Mouse (Mus musculus) kidney, postnatal 0 days (tissue): ENCODE results near the gene Gm19345. TPM values are rescaled to one million over a fixed set of nuclear protein-coding genes. Genes with fewer than 3 reads are reported as not detected.

Source experiments
- ATAC-seq: fragments of 200-750 bp; cut with Nextera tagmentation; replicated peaks from 2 replicates; pipeline ENCODE4 v1.8.0; 2017; ENCODE audit warnings: low read depth, moderate number of reproducible peaks, moderate TSS enrichment, moderate library complexity; ENCODE audit not compliant: low FRiP score
- DNase-seq: peaks from one replicate; pipeline ENCODE4 v3.0.0-alpha.2; 2016; ENCODE audit warnings: low spot score
- H3K27ac ChIP-seq: fragments of 300-500 bp; sonication (generic); 2 replicates; pipeline ENCODE4 v1.5.1; 2014; ENCODE audit warnings: mild to moderate bottlenecking
- H3K27me3 ChIP-seq: fragments of 300-500 bp; sonication (generic); 2 replicates; pipeline ENCODE4 v1.6.1; 2014; ENCODE audit warnings: low read length, mixed read lengths; ENCODE audit not compliant: insufficient read depth
- H3K36me3 ChIP-seq: fragments of 300-500 bp; sonication (generic); 2 replicates; pipeline ENCODE4 v1.6.1; 2014; ENCODE audit warnings: low read length, mixed read lengths; ENCODE audit not compliant: insufficient read depth
- H3K4me1 ChIP-seq: fragments of 300-500 bp; sonication (generic); replicated peaks from 2 replicates; pipeline ENCODE4 v1.6.1; 2014; ENCODE audit warnings: antibody characterized with exemption, low read length, mixed read lengths; ENCODE audit not compliant: insufficient read depth
- H3K4me2 ChIP-seq: fragments of 300-500 bp; sonication (generic); 2 replicates; pipeline ENCODE4 v1.6.1; 2014; ENCODE audit warnings: mild to moderate bottlenecking, low read length, moderate library complexity, mixed read lengths
- H3K4me3 ChIP-seq: fragments of 300-500 bp; sonication (generic); replicated peaks from 2 replicates; pipeline ENCODE4 v1.5.1; 2014; ENCODE audit warnings: low read depth, low read length
- H3K9ac ChIP-seq: fragments of 300-500 bp; sonication (generic); 2 replicates; pipeline ENCODE4 v1.6.1; 2014; ENCODE audit warnings: low read depth, low read length
- H3K9me3 ChIP-seq: fragments of 300-500 bp; sonication (generic); replicated peaks from 2 replicates; pipeline ENCODE4 v1.6.1; 2016; ENCODE audit warnings: low read length, inconsistent platforms, mixed read lengths
- CTCF ChIP-seq: IDR thresholded peaks from 2 replicates; pipeline ENCODE4 v1.5.1; 2016; ENCODE audit warnings: antibody characterized with exemption, low read depth, mild to moderate bottlenecking, moderate library complexity
- WGBS: fragments of 180-500 bp; shearing (Covaris S2); extraction: QIAGEN DNeasy Blood & Tissue Kit; methylation state at CpG from one replicate; pipeline ENCODE4 v1.1.7; 2014; 5-methylcytosine and 5-hydroxymethylcytosine counted together
- polyA plus RNA-seq: library from polyadenylated mRNA; unstranded; fragments of >200 nt; fragmentation: Nextera tagmentation; extraction: Ambion mirVana; gene quantifications from 2 replicates; pipeline ENCODE4 v1.2.1, GENCODE M21; 2015

The Gm19345 gene
- polyA plus RNA-seq: not detected in 2 replicates

- Histone ChIP-seq H3K9ac (peak within 1 kb of the TSS; percentile 28; the same call in 1 of the 2 replicates), H3K4me1 (no peaks in the 10 kb centered on the region), H3K9me3 (no peaks in the 10 kb centered on the region), H3K4me2 (peak within 1 kb of the TSS; percentile 33), H3K27me3 (peaks cover 5% of the 10 kb centered on the region; the same call in 1 of the 2 replicates), H3K4me3 (no peak within 1 kb of the TSS), H3K27ac (no peak within 1 kb of the TSS), H3K36me3 (no peaks in the 10 kb centered on the region)
- 3% methylated on average over 33 of the region's 33 CpGs for WGBS
- ATAC-seq (peak; percentile 50; the same call in 1 of the 2 replicates), DNase-seq (peak; percentile 29)
- TF ChIP-seq CTCF: no peak
These were observed at the start of gene Gm19345 for GRCm38 (mm10) chr7:19851858-19852570. TSS of gene Gm19345 (plus strand) at chr7:19852003.

- Histone ChIP-seq H3K4me1 (no peaks in the 10 kb centered on the region), H3K36me3 (no peaks in the 10 kb centered on the region), H3K4me3 (no peak overlapping the region), H3K27me3 (no peaks in the 10 kb centered on the region), H3K9ac (no peak overlapping the region), H3K27ac (no peak overlapping the region), H3K4me2 (no peak overlapping the region), H3K9me3 (no peaks in the 10 kb centered on the region)
- DNase-seq (peak; percentile 75), ATAC-seq (no peak)
- WGBS: 21% methylated on average over 6 of the region's 7 CpGs
- peak; percentile 92 for TF ChIP-seq CTCF
These were observed 48.8 kb upstream of the Gm19345 start for GRCm38 (mm10) chr7:19802995-19803394.

GRCm38 (mm10) chr7:19806356-19806969 lies 45.3 kb upstream of the Gm19345 start:
- Histone ChIP-seq H3K36me3 (no peaks in the 10 kb centered on the region), H3K4me1 (no peaks in the 10 kb centered on the region; the same call in 1 of the 2 replicates), H3K9me3 (no peaks in the 10 kb centered on the region), H3K27me3 (no peaks in the 10 kb centered on the region), H3K4me2 (no peak overlapping the region), H3K27ac (no peak overlapping the region), H3K9ac (no peak overlapping the region), H3K4me3 (no peak overlapping the region)
- DNase-seq (no peak), ATAC-seq (no peak)
- no peak for TF ChIP-seq CTCF
- WGBS: 82% methylated on average over 8 of the region's 8 CpGs

GRCm38 (mm10) chr7:19809369-19809768 lies 42.4 kb upstream of the Gm19345 start:
- WGBS: 17% methylated on average over 27 of the region's 27 CpGs
- no peak for TF ChIP-seq CTCF
- peak overlapping the region; percentile 47 for H3K4me2 ChIP-seq
- no peaks in the 10 kb centered on the region; the same call in 1 of the 2 replicates for H3K4me1 ChIP-seq
- no peaks in the 10 kb centered on the region for H3K27me3 ChIP-seq
- DNase-seq (no peak), ATAC-seq (peak; percentile 65)
- no peaks in the 10 kb centered on the region for H3K36me3 ChIP-seq
- H3K4me3 ChIP-seq: no peak overlapping the region; the same call in 1 of the 2 replicates
- H3K9me3 ChIP-seq: no peaks in the 10 kb centered on the region
- 0 out of 2 replicates have a peak overlapping the region, but pooled peaks have one; percentile 23 for H3K9ac ChIP-seq
- H3K27ac ChIP-seq: no peak overlapping the region

- peak; percentile 59 for DNase-seq
- H3K9me3 ChIP-seq: no peaks in the 10 kb centered on the region
These were observed 40.7 kb upstream of the Gm19345 start for GRCm38 (mm10) chr7:19811114-19811513.

GRCm38 (mm10) chr7:19813161-19813560 lies 38.6 kb upstream of the Gm19345 start:
- Histone ChIP-seq H3K27ac (no peak overlapping the region), H3K4me2 (no peak overlapping the region), H3K4me3 (no peak overlapping the region), H3K9me3 (no peaks in the 10 kb centered on the region), H3K27me3 (no peaks in the 10 kb centered on the region), H3K9ac (no peak overlapping the region), H3K4me1 (peaks cover 18% of the 10 kb centered on the region), H3K36me3 (no peaks in the 10 kb centered on the region)
- 86% methylated on average over 4 of the region's 4 CpGs for WGBS
- no peak for TF ChIP-seq CTCF
- ATAC-seq (no peak), DNase-seq (no peak)

More at GRCm38 (mm10) chr7:19811114-19811513, 40.7 kb upstream of the Gm19345 start:
- Histone ChIP-seq H3K4me1 (peaks cover 4% of the 10 kb centered on the region; the same call in 1 of the 2 replicates), H3K27me3 (no peaks in the 10 kb centered on the region), H3K27ac (no peak overlapping the region), H3K4me2 (peak overlapping the region; percentile 27; the same call in 1 of the 2 replicates), H3K36me3 (no peaks in the 10 kb centered on the region), H3K4me3 (no peak overlapping the region), H3K9ac (no peak overlapping the region)
- no peak for TF ChIP-seq CTCF
- 12% methylated on average over 22 of the region's 22 CpGs for WGBS
- ATAC-seq: peak; percentile 57
